Mouse (Mus musculus) thymus, postnatal 0 days (tissue): Measurements from ENCODE around the gene Cfap57. TPM values are rescaled to one million over a fixed set of nuclear protein-coding genes. Genes with fewer than 3 reads are reported as not detected.
"Not testable (repeated sequence)": the region's sequence is repeated elsewhere in the genome, so short reads cannot be mapped to it uniquely, and the experiment has no call there.

Experiments
- DNase-seq: peaks from one replicate; pipeline ENCODE4 v3.0.0-alpha.2; 2015; ENCODE audit warnings: low spot score
- polyA plus RNA-seq: library from polyadenylated mRNA; unstranded; fragments of >200 nt; fragmentation: Nextera tagmentation; extraction: Ambion mirVana; gene quantifications from 2 replicates; pipeline ENCODE4 v1.2.1, GENCODE M21; 2015

The Cfap57 gene
- polyA plus RNA-seq, 1 experiment from 2014 or later = 0.14 TPM

- DNase-seq = no peak
Measured at GRCm38 (mm10) chr4:118564062-118564925, 56.3 kb downstream of the Cfap57 start.

GRCm38 (mm10) chr4:118553039-118553649 is 67.4 kb downstream of the Cfap57 start:
- DNase-seq = no peak

- peak; percentile 55 for DNase-seq
Measured at GRCm38 (mm10) chr4:118548130-118548480, 72.5 kb downstream of the Cfap57 start.

GRCm38 (mm10) chr4:118547424-118548129 is 73.0 kb downstream of the Cfap57 start:
- not testable (repeated sequence) for DNase-seq

GRCm38 (mm10) chr4:118544441-118545127 is 76.0 kb downstream of the Cfap57 start:
- no peak for DNase-seq

GRCm38 (mm10) chr4:118543592-118544260 is 76.9 kb downstream of the Cfap57 start, which contains the start of gene Tmem125:
Gene Tmem125, minus strand, starts transcription at chr4:118544044.
- DNase-seq = peak; percentile 20

GRCm38 (mm10) chr4:118543158-118543530 is 77.4 kb downstream of the Cfap57 start:
- DNase-seq = peak; percentile 16

GRCm38 (mm10) chr4:118542510-118543157 is 77.9 kb downstream of the Cfap57 start:
- no peak for DNase-seq

- no peak for DNase-seq
Measured at GRCm38 (mm10) chr4:118539904-118540303, 80.7 kb downstream of the Cfap57 start.

- no peak for DNase-seq
Measured at GRCm38 (mm10) chr4:118537801-118538200, 82.8 kb downstream of the Cfap57 start.

- DNase-seq = no peak
Measured at GRCm38 (mm10) chr4:118535610-118536009, 85.0 kb downstream of the Cfap57 start.

GRCm38 (mm10) chr4:118533605-118534004 is 87.0 kb downstream of the Cfap57 start:
- no peak for DNase-seq

GRCm38 (mm10) chr4:118533156-118533555 is 87.4 kb downstream of the Cfap57 start:
- DNase-seq = no peak

GRCm38 (mm10) chr4:118532663-118533062 is 87.9 kb downstream of the Cfap57 start:
- no peak for DNase-seq

- no peak for DNase-seq
Measured at GRCm38 (mm10) chr4:118527720-118528119, 92.9 kb downstream of the Cfap57 start.

GRCm38 (mm10) chr4:118527335-118527681 is 93.3 kb downstream of the Cfap57 start:
- no peak for DNase-seq

GRCm38 (mm10) chr4:118526408-118527334 is 93.9 kb downstream of the Cfap57 start, which contains the start of gene 2610528J11Rik:
Gene 2610528J11Rik, plus strand, starts transcription at chr4:118526999.
- DNase-seq = no peak

- DNase-seq = no peak
Measured at GRCm38 (mm10) chr4:118525779-118526178, 94.8 kb downstream of the Cfap57 start.

GRCm38 (mm10) chr4:118523976-118524375 is 96.6 kb downstream of the Cfap57 start:
- no peak for DNase-seq
